Mouse (Mus musculus) lung, embryonic 14.5 days (tissue): ENCODE measurements around the gene Eno2. TPM values are rescaled to one million over a fixed set of nuclear protein-coding genes. Genes with fewer than 3 reads are reported as not detected.
A peak's percentile ranks its signal among the peaks of the same experiment; 100 is the strongest.

Experiments
- ATAC-seq: fragments of 200-750 bp; cut with Nextera tagmentation; 2 replicates; pipeline ENCODE4 v1.8.0; 2017; ENCODE audit warnings: mild to moderate bottlenecking, moderate TSS enrichment, moderate library complexity; ENCODE audit not compliant: insufficient read depth
- DNase-seq: peaks from one replicate; pipeline ENCODE4 v3.0.0-alpha.2; 2015
- H3K27ac ChIP-seq: fragments of 300-500 bp; sonication (generic); 2 replicates; pipeline ENCODE4 v1.5.1; 2014; ENCODE audit warnings: low read depth, mild to moderate bottlenecking, moderate library complexity
- H3K27me3 ChIP-seq: fragments of 300-500 bp; sonication (generic); 2 replicates; pipeline ENCODE4 v1.6.1; 2014; ENCODE audit warnings: low read length, control low read depth; ENCODE audit not compliant: insufficient read depth
- H3K36me3 ChIP-seq: fragments of 300-500 bp; sonication (generic); 2 replicates; pipeline ENCODE4 v1.6.1; 2014; ENCODE audit warnings: control low read depth; ENCODE audit not compliant: insufficient read depth
- H3K4me1 ChIP-seq: fragments of 300-500 bp; sonication (generic); 2 replicates; pipeline ENCODE4 v1.6.1; 2014; ENCODE audit warnings: antibody characterized with exemption, control low read depth; ENCODE audit not compliant: insufficient read depth
- H3K4me2 ChIP-seq: fragments of 300-500 bp; sonication (generic); 2 replicates; pipeline ENCODE4 v1.6.1; 2014; ENCODE audit warnings: mild to moderate bottlenecking
- H3K4me3 ChIP-seq: fragments of 300-500 bp; sonication (generic); 2 replicates; pipeline ENCODE4 v1.5.1; 2014; ENCODE audit warnings: low read depth, low read length
- H3K9ac ChIP-seq: fragments of 300-500 bp; sonication (generic); 2 replicates; pipeline ENCODE4 v1.6.1; 2014
- H3K9me3 ChIP-seq: fragments of 300-500 bp; sonication (generic); 2 replicates; pipeline ENCODE4 v1.6.1; 2016; ENCODE audit warnings: low read depth, low read length, control low read depth
- CTCF ChIP-seq: IDR thresholded peaks from 2 replicates; pipeline ENCODE4 v1.5.1; 2016; ENCODE audit warnings: antibody characterized with exemption, low read depth
- WGBS: fragments of 180-500 bp; shearing (Covaris S2); extraction: QIAGEN DNeasy Blood & Tissue Kit; methylation state at CpG from one replicate; pipeline ENCODE4 v1.1.7; 2014; 5-methylcytosine and 5-hydroxymethylcytosine counted together
- polyA plus RNA-seq: library from polyadenylated mRNA; unstranded; fragments of >200 nt; fragmentation: Nextera tagmentation; extraction: Ambion mirVana; gene quantifications from 2 replicates; pipeline ENCODE4 v1.2.1, GENCODE M21; 2014

The Eno2 gene
- polyA plus RNA-seq, 1 experiment from 2014 or later, result 4.1 TPM

GRCm38 (mm10) chr6:124731038-124731437, 38.4 kb downstream of the Eno2 start:
- no peak for TF ChIP-seq CTCF

GRCm38 (mm10) chr6:124729850-124730705, 39.4 kb downstream of the Eno2 start:
- Histone ChIP-seq H3K4me3 (no peak overlapping the region), H3K9me3 (no peaks in the 10 kb centered on the region), H3K4me1 (no peaks in the 10 kb centered on the region), H3K36me3 (no peaks in the 10 kb centered on the region), H3K27me3 (no peaks in the 10 kb centered on the region), H3K27ac (no peak overlapping the region), H3K4me2 (no peak overlapping the region), H3K9ac (no peak overlapping the region)
- no peak for TF ChIP-seq CTCF
- DNase-seq (no peak), ATAC-seq (no peak)
- WGBS, result 74% methylated on average over 8 of the region's 8 CpGs

More at GRCm38 (mm10) chr6:124731038-124731437, 38.4 kb downstream of the Eno2 start:
- H3K9ac ChIP-seq, result no peak overlapping the region
- H3K27ac ChIP-seq, result no peak overlapping the region
- H3K4me1 ChIP-seq, result no peaks in the 10 kb centered on the region
- no peaks in the 10 kb centered on the region for H3K36me3 ChIP-seq
- no peak overlapping the region for H3K4me2 ChIP-seq
- H3K27me3 ChIP-seq, result no peaks in the 10 kb centered on the region
- H3K9me3 ChIP-seq, result no peaks in the 10 kb centered on the region
- DNase-seq (no peak), ATAC-seq (no peak)
- no peak overlapping the region for H3K4me3 ChIP-seq
- WGBS, result 84% methylated on average over 7 of the region's 7 CpGs

GRCm38 (mm10) chr6:124728621-124729020, 40.9 kb downstream of the Eno2 start:
- H3K4me2 ChIP-seq, result no peak overlapping the region
- no peak overlapping the region for H3K9ac ChIP-seq
- no peaks in the 10 kb centered on the region for H3K4me1 ChIP-seq
- DNase-seq, result no peak
- TF ChIP-seq CTCF, result no peak
- 81% methylated on average over 10 of the region's 10 CpGs for WGBS
- ATAC-seq, result no peak
- H3K9me3 ChIP-seq, result no peaks in the 10 kb centered on the region
- H3K27me3 ChIP-seq, result no peaks in the 10 kb centered on the region
- H3K27ac ChIP-seq, result no peak overlapping the region
- H3K36me3 ChIP-seq, result no peaks in the 10 kb centered on the region
- H3K4me3 ChIP-seq, result no peak overlapping the region

GRCm38 (mm10) chr6:124724472-124724871, 45.0 kb downstream of the Eno2 start:
- Histone ChIP-seq H3K27me3 (no peaks in the 10 kb centered on the region), H3K9me3 (no peaks in the 10 kb centered on the region), H3K27ac (no peak overlapping the region), H3K36me3 (no peaks in the 10 kb centered on the region), H3K4me3 (no peak overlapping the region), H3K9ac (no peak overlapping the region), H3K4me2 (no peak overlapping the region), H3K4me1 (no peaks in the 10 kb centered on the region)
- TF ChIP-seq CTCF, result no peak
- 80% methylated on average over 10 of the region's 10 CpGs for WGBS
- no peak for DNase-seq
- ATAC-seq, result no peak

- Histone ChIP-seq H3K4me2 (no peak overlapping the region), H3K4me1 (no peaks in the 10 kb centered on the region), H3K4me3 (no peak overlapping the region), H3K27me3 (no peaks in the 10 kb centered on the region), H3K9ac (no peak overlapping the region), H3K36me3 (no peaks in the 10 kb centered on the region), H3K27ac (no peak overlapping the region), H3K9me3 (no peaks in the 10 kb centered on the region)
- ATAC-seq (no peak), DNase-seq (no peak)
- no peak for TF ChIP-seq CTCF
- WGBS, result 70% methylated on average over 8 of the region's 8 CpGs
Observed at GRCm38 (mm10) chr6:124723541-124723940, 45.9 kb downstream of the Eno2 start.

GRCm38 (mm10) chr6:124722876-124723473, 46.5 kb downstream of the Eno2 start:
- DNase-seq, result no peak

GRCm38 (mm10) chr6:124720904-124721303, 48.6 kb downstream of the Eno2 start:
- H3K9me3 ChIP-seq, result no peaks in the 10 kb centered on the region
- H3K4me2 ChIP-seq, result peak overlapping the region; percentile 56
- H3K27me3 ChIP-seq, result no peaks in the 10 kb centered on the region
- WGBS, result 54% methylated on average over 11 of the region's 11 CpGs
- peaks cover 19% of the 10 kb centered on the region for H3K36me3 ChIP-seq
- no peaks in the 10 kb centered on the region for H3K4me1 ChIP-seq
- no peak for DNase-seq
- peak overlapping the region; percentile 43; the same call in 1 of the 2 replicates for H3K4me3 ChIP-seq
- ATAC-seq, result no peak
- H3K9ac ChIP-seq, result peak overlapping the region; percentile 57
- no peak for TF ChIP-seq CTCF
- peak overlapping the region; percentile 46; the same call in 1 of the 2 replicates for H3K27ac ChIP-seq

More at GRCm38 (mm10) chr6:124722876-124723473, 46.5 kb downstream of the Eno2 start:
- Histone ChIP-seq H3K4me2 (no peak overlapping the region), H3K9ac (no peak overlapping the region), H3K9me3 (no peaks in the 10 kb centered on the region), H3K4me3 (no peak overlapping the region), H3K27me3 (no peaks in the 10 kb centered on the region), H3K36me3 (no peaks in the 10 kb centered on the region), H3K27ac (no peak overlapping the region), H3K4me1 (no peaks in the 10 kb centered on the region)
- 70% methylated on average over 6 of the region's 6 CpGs for WGBS
- TF ChIP-seq CTCF, result no peak
- no peak for ATAC-seq
